Mouse (Mus musculus) heart, embryonic 16.5 days (tissue): ENCODE results near the gene Cacna1c. TPM values are rescaled to one million over a fixed set of nuclear protein-coding genes. Genes with fewer than 3 reads are reported as not detected.

Experiments
- ATAC-seq: fragments of 200-750 bp; cut with Nextera tagmentation; replicated peaks from 2 replicates; pipeline ENCODE4 v1.8.0; 2017; ENCODE audit warnings: moderate number of reproducible peaks; ENCODE audit not compliant: insufficient read depth, low FRiP score; ENCODE audit errors: extremely low read depth
- H3K27ac ChIP-seq: fragments of 300-500 bp; sonication (generic); 2 replicates; pipeline ENCODE4 v1.5.1; 2014; ENCODE audit warnings: mild to moderate bottlenecking, low read length, control low read depth, moderate library complexity
- H3K27me3 ChIP-seq: fragments of 300-500 bp; sonication (generic); 2 replicates; pipeline ENCODE4 v1.6.1; 2014; ENCODE audit warnings: low read length, mixed read lengths; ENCODE audit not compliant: control insufficient read depth, insufficient read depth
- H3K36me3 ChIP-seq: fragments of 300-500 bp; sonication (generic); 2 replicates; pipeline ENCODE4 v1.6.1; 2014; ENCODE audit not compliant: control insufficient read depth, insufficient read depth
- H3K4me1 ChIP-seq: fragments of 300-500 bp; sonication (generic); 2 replicates; pipeline ENCODE4 v1.6.1; 2014; ENCODE audit warnings: low read length, mixed read lengths; ENCODE audit not compliant: control insufficient read depth, insufficient read depth
- H3K4me2 ChIP-seq: fragments of 300-500 bp; sonication (generic); 2 replicates; pipeline ENCODE4 v1.6.1; 2014; ENCODE audit warnings: low read depth, mild to moderate bottlenecking, control low read depth, low read length
- H3K4me3 ChIP-seq: fragments of 300-500 bp; sonication (generic); 2 replicates; pipeline ENCODE4 v1.5.1; 2014; ENCODE audit warnings: mild to moderate bottlenecking, control low read depth, low read length
- H3K9ac ChIP-seq: fragments of 300-500 bp; sonication (generic); 2 replicates; pipeline ENCODE4 v1.6.1; 2014; ENCODE audit warnings: low read length, control low read depth
- H3K9me3 ChIP-seq: fragments of 300-500 bp; sonication (generic); replicated peaks from 2 replicates; pipeline ENCODE4 v1.6.1; 2016; ENCODE audit warnings: low read length; ENCODE audit not compliant: control insufficient read depth
- WGBS: fragments of 180-500 bp; shearing (Covaris S2); extraction: QIAGEN DNeasy Blood & Tissue Kit; methylation state at CpG from one replicate; pipeline ENCODE4 v1.1.7; 2014; 5-methylcytosine and 5-hydroxymethylcytosine counted together
- polyA plus RNA-seq: library from polyadenylated mRNA; unstranded; fragments of >200 nt; fragmentation: Nextera tagmentation; extraction: Ambion mirVana; gene quantifications from 2 replicates; pipeline ENCODE4 v1.2.1, GENCODE M21; 2015

Cacna1c gene
- polyA plus RNA-seq, 1 experiment from 2014 or later = 66.2 TPM

- Histone ChIP-seq H3K27me3 (no peaks in the 10 kb centered on the region), H3K4me3 (no peak overlapping the region), H3K36me3 (peaks cover 9% of the 10 kb centered on the region; the same call in 1 of the 2 replicates), H3K4me1 (peaks cover 60% of the 10 kb centered on the region), H3K9ac (no peak overlapping the region), H3K4me2 (no peak overlapping the region), H3K27ac (peak overlapping the region; percentile 3; the same call in 1 of the 2 replicates), H3K9me3 (peaks cover 3% of the 10 kb centered on the region; the same call in 1 of the 2 replicates)
- 44% methylated on average over 2 of the region's 2 CpGs for WGBS
- ATAC-seq = 0 out of 2 replicates have a peak, but pooled peaks have one; percentile 43
Measured at GRCm38 (mm10) chr6:119037047-119037446, 159.2 kb downstream of the Cacna1c start.

GRCm38 (mm10) chr6:119035361-119035760 is 160.9 kb downstream of the Cacna1c start:
- WGBS = 71% methylated on average over 6 of the region's 6 CpGs

GRCm38 (mm10) chr6:119034947-119035346 is 161.3 kb downstream of the Cacna1c start:
- 73% methylated on average over 2 of the region's 2 CpGs for WGBS
- Histone ChIP-seq H3K4me3 (no peak overlapping the region), H3K27ac (no peak overlapping the region), H3K9me3 (peaks cover 3% of the 10 kb centered on the region; the same call in 1 of the 2 replicates), H3K9ac (no peak overlapping the region), H3K4me2 (no peak overlapping the region), H3K36me3 (peaks cover 9% of the 10 kb centered on the region; the same call in 1 of the 2 replicates), H3K27me3 (no peaks in the 10 kb centered on the region), H3K4me1 (peaks cover 44% of the 10 kb centered on the region)
- ATAC-seq = no peak

More at GRCm38 (mm10) chr6:119035361-119035760, 160.9 kb downstream of the Cacna1c start:
- no peak overlapping the region for H3K4me2 ChIP-seq
- H3K4me1 ChIP-seq = peaks cover 45% of the 10 kb centered on the region
- no peak overlapping the region for H3K4me3 ChIP-seq
- H3K9me3 ChIP-seq = peaks cover 3% of the 10 kb centered on the region; the same call in 1 of the 2 replicates
- no peak for ATAC-seq
- peaks cover 9% of the 10 kb centered on the region; the same call in 1 of the 2 replicates for H3K36me3 ChIP-seq
- no peak overlapping the region for H3K27ac ChIP-seq
- no peaks in the 10 kb centered on the region for H3K27me3 ChIP-seq
- H3K9ac ChIP-seq = no peak overlapping the region

GRCm38 (mm10) chr6:119027880-119028279 is 168.3 kb downstream of the Cacna1c start:
- Histone ChIP-seq H3K36me3 (no peaks in the 10 kb centered on the region), H3K9ac (no peak overlapping the region), H3K4me2 (no peak overlapping the region), H3K4me3 (no peak overlapping the region), H3K27me3 (no peaks in the 10 kb centered on the region), H3K4me1 (peaks cover 22% of the 10 kb centered on the region), H3K27ac (no peak overlapping the region), H3K9me3 (no peaks in the 10 kb centered on the region)
- WGBS = 82% methylated on average over 6 of the region's 6 CpGs
- ATAC-seq = no peak

- ATAC-seq = no peak
- WGBS = 44% methylated on average over 2 of the region's 2 CpGs
- no peaks in the 10 kb centered on the region for H3K36me3 ChIP-seq
- H3K27me3 ChIP-seq = no peaks in the 10 kb centered on the region
- no peak overlapping the region for H3K9ac ChIP-seq
- peaks cover 46% of the 10 kb centered on the region for H3K4me1 ChIP-seq
- H3K9me3 ChIP-seq = no peaks in the 10 kb centered on the region
- no peak overlapping the region for H3K4me2 ChIP-seq
- H3K4me3 ChIP-seq = no peak overlapping the region
- H3K27ac ChIP-seq = no peak overlapping the region
Measured at GRCm38 (mm10) chr6:119022850-119023249, 173.4 kb downstream of the Cacna1c start.

GRCm38 (mm10) chr6:119021226-119021625 is 175.0 kb downstream of the Cacna1c start:
- Histone ChIP-seq H3K4me2 (no peak overlapping the region), H3K27ac (no peak overlapping the region), H3K4me3 (no peak overlapping the region), H3K9me3 (no peaks in the 10 kb centered on the region), H3K4me1 (peaks cover 46% of the 10 kb centered on the region), H3K36me3 (no peaks in the 10 kb centered on the region), H3K27me3 (no peaks in the 10 kb centered on the region), H3K9ac (no peak overlapping the region)
- WGBS = 55% methylated on average over 8 of the region's 8 CpGs
- no peak for ATAC-seq

- Histone ChIP-seq H3K4me3 (no peak overlapping the region), H3K9me3 (no peaks in the 10 kb centered on the region), H3K27me3 (no peaks in the 10 kb centered on the region), H3K4me1 (peaks cover 36% of the 10 kb centered on the region), H3K9ac (no peak overlapping the region), H3K4me2 (no peak overlapping the region), H3K36me3 (no peaks in the 10 kb centered on the region), H3K27ac (no peak overlapping the region)
- ATAC-seq = no peak
- 76% methylated on average over 6 of the region's 6 CpGs for WGBS
Measured at GRCm38 (mm10) chr6:119018956-119019355, 177.3 kb downstream of the Cacna1c start.

GRCm38 (mm10) chr6:119018256-119018655 is 178.0 kb downstream of the Cacna1c start:
- H3K4me2 ChIP-seq = no peak overlapping the region
- ATAC-seq = peak; percentile 29; the same call in 1 of the 2 replicates
- H3K9me3 ChIP-seq = no peaks in the 10 kb centered on the region
- H3K36me3 ChIP-seq = no peaks in the 10 kb centered on the region
- no peak overlapping the region for H3K4me3 ChIP-seq
- H3K4me1 ChIP-seq = peaks cover 36% of the 10 kb centered on the region
- no peaks in the 10 kb centered on the region for H3K27me3 ChIP-seq
- no peak overlapping the region for H3K9ac ChIP-seq
- 73% methylated on average over 2 of the region's 2 CpGs for WGBS
- no peak overlapping the region for H3K27ac ChIP-seq

GRCm38 (mm10) chr6:119017498-119017897 is 178.7 kb downstream of the Cacna1c start:
- H3K4me3 ChIP-seq = no peak overlapping the region

More at GRCm38 (mm10) chr6:119017498-119017897, 178.7 kb downstream of the Cacna1c start:
- ATAC-seq = no peak
- Histone ChIP-seq H3K4me2 (no peak overlapping the region), H3K9me3 (no peaks in the 10 kb centered on the region), H3K36me3 (no peaks in the 10 kb centered on the region), H3K9ac (no peak overlapping the region), H3K4me1 (peaks cover 36% of the 10 kb centered on the region), H3K27ac (no peak overlapping the region), H3K27me3 (no peaks in the 10 kb centered on the region)
- 82% methylated on average over 10 of the region's 10 CpGs for WGBS
